Mouse (Mus musculus) small intestine, adult 2 months (tissue): ENCODE measurements around the gene Nxt2.

Experiments
- CTCF ChIP-seq: fragments of 200-500 bp; IDR thresholded peaks from 2 replicates; pipeline ENCODE4 v1.5.1; 2012; ENCODE audit warnings: low read depth, mild to moderate bottlenecking, control low read depth, inconsistent platforms, low read length, moderate library complexity, mixed read lengths; ENCODE audit not compliant: insufficient replicate concordance, insufficient read length; ENCODE audit errors: extremely low read depth
- POLR2A ChIP-seq: fragments of 200-500 bp; IDR thresholded peaks from 2 replicates; pipeline ENCODE4 v1.6.1; 2012; ENCODE audit warnings: low read depth, mild to moderate bottlenecking, control low read depth, inconsistent platforms, low read length, moderate library complexity

GRCm38 (mm10) chrX:142228769-142229158, 2.2 kb downstream of the Nxt2 start:
- TF ChIP-seq CTCF = no peak
- no peak for TF ChIP-seq POLR2A
